Mouse (Mus musculus): ENCODE data around the gene Sec14l4. TPM values are rescaled to one million over a fixed set of nuclear protein-coding genes. Genes with fewer than 3 reads are reported as not detected.
"Not testable (repeated sequence)": the region's sequence is repeated elsewhere in the genome, so short reads cannot be mapped to it uniquely, and the experiment has no call there.

The Sec14l4 gene
- polyA plus RNA-seq, 1 experiment: 0.17 TPM

- no peak overlapping the region for H3K27ac ChIP-seq (ENCODE audit: insufficient read depth, low read length)
- TF ChIP-seq POLR2A (IDR thresholded peaks at IDR 0.05; ENCODE audit: extremely low read depth, insufficient read depth, low read length) (no peak), CTCF (IDR thresholded peaks at IDR 0.05; ENCODE audit: extremely low read depth, insufficient read depth, low read length) (no peak)
- no peak overlapping the region for H3K4me3 ChIP-seq (ENCODE audit: insufficient read depth, low read length)
- no peaks in the 10 kb centered on the region for H3K4me1 ChIP-seq (ENCODE audit: control insufficient read depth, insufficient read depth, low read length)
Measured at GRCm38 (mm10) chr11:3995511-3995910, 35.8 kb upstream of the Sec14l4 start.

GRCm38 (mm10) chr11:3996840-3997239 lies 34.4 kb upstream of the Sec14l4 start:
- no peaks in the 10 kb centered on the region for H3K4me1 ChIP-seq (ENCODE audit: control insufficient read depth, insufficient read depth, low read length)
- no peak overlapping the region for H3K4me3 ChIP-seq (ENCODE audit: insufficient read depth, low read length)
- no peak overlapping the region for H3K27ac ChIP-seq (ENCODE audit: insufficient read depth, low read length)
- TF ChIP-seq CTCF (IDR thresholded peaks at IDR 0.05; ENCODE audit: extremely low read depth, insufficient read depth, low read length): no peak
- no peak for TF ChIP-seq POLR2A (IDR thresholded peaks at IDR 0.05; ENCODE audit: extremely low read depth, insufficient read depth, low read length)

- Histone ChIP-seq H3K4me3 (ENCODE audit: insufficient read depth, low read length) (no peak overlapping the region), H3K4me1 (ENCODE audit: control insufficient read depth, insufficient read depth, low read length) (no peaks in the 10 kb centered on the region), H3K27ac (ENCODE audit: insufficient read depth, low read length) (no peak overlapping the region)
- TF ChIP-seq POLR2A (IDR thresholded peaks at IDR 0.05; ENCODE audit: extremely low read depth, insufficient read depth, low read length): no peak
- no peak for TF ChIP-seq CTCF (IDR thresholded peaks at IDR 0.05; ENCODE audit: extremely low read depth, insufficient read depth, low read length)
Measured at GRCm38 (mm10) chr11:3997978-3998720, 33.1 kb upstream of the Sec14l4 start.

GRCm38 (mm10) chr11:3999547-3999946 lies 31.7 kb upstream of the Sec14l4 start:
- TF ChIP-seq CTCF (IDR thresholded peaks at IDR 0.05; ENCODE audit: extremely low read depth, insufficient read depth, low read length): no peak
- no peak for TF ChIP-seq POLR2A (IDR thresholded peaks at IDR 0.05; ENCODE audit: extremely low read depth, insufficient read depth, low read length)
- Histone ChIP-seq H3K4me3 (ENCODE audit: insufficient read depth, low read length) (no peak overlapping the region), H3K4me1 (ENCODE audit: control insufficient read depth, insufficient read depth, low read length) (no peaks in the 10 kb centered on the region), H3K27ac (ENCODE audit: insufficient read depth, low read length) (no peak overlapping the region)

- TF ChIP-seq CTCF (IDR thresholded peaks at IDR 0.05; ENCODE audit: extremely low read depth, insufficient read depth, low read length) (peak; percentile 83), POLR2A (IDR thresholded peaks at IDR 0.05; ENCODE audit: extremely low read depth, insufficient read depth, low read length) (no peak)
- Histone ChIP-seq H3K4me3 (ENCODE audit: insufficient read depth, low read length) (no peak overlapping the region), H3K27ac (ENCODE audit: insufficient read depth, low read length) (no peak overlapping the region), H3K4me1 (ENCODE audit: control insufficient read depth, insufficient read depth, low read length) (0 out of 2 replicates have a peak, but pooled peaks cover 4% of the 10 kb centered on the region)
Measured at GRCm38 (mm10) chr11:4001603-4002002, 29.7 kb upstream of the Sec14l4 start.

GRCm38 (mm10) chr11:4005220-4005805 lies 25.9 kb upstream of the Sec14l4 start:
- Histone ChIP-seq H3K4me1 (ENCODE audit: control insufficient read depth, insufficient read depth, low read length) (0 out of 2 replicates have a peak, but pooled peaks cover 4% of the 10 kb centered on the region), H3K4me3 (ENCODE audit: insufficient read depth, low read length) (no peak overlapping the region), H3K27ac (ENCODE audit: insufficient read depth, low read length) (no peak overlapping the region)
- no peak for TF ChIP-seq CTCF (IDR thresholded peaks at IDR 0.05; ENCODE audit: extremely low read depth, insufficient read depth, low read length)
- TF ChIP-seq POLR2A (IDR thresholded peaks at IDR 0.05; ENCODE audit: extremely low read depth, insufficient read depth, low read length): no peak

GRCm38 (mm10) chr11:4006462-4006861 lies 24.8 kb upstream of the Sec14l4 start:
- peak; percentile 50 for TF ChIP-seq CTCF (IDR thresholded peaks at IDR 0.05; ENCODE audit: extremely low read depth, insufficient read depth, low read length)
- no peak for TF ChIP-seq POLR2A (IDR thresholded peaks at IDR 0.05; ENCODE audit: extremely low read depth, insufficient read depth, low read length)

GRCm38 (mm10) chr11:4012616-4013015 lies 18.6 kb upstream of the Sec14l4 start:
- H3K4me1 ChIP-seq (ENCODE audit: control insufficient read depth, insufficient read depth, low read length): no peaks in the 10 kb centered on the region
- no peak overlapping the region for H3K27ac ChIP-seq (ENCODE audit: insufficient read depth, low read length)
- TF ChIP-seq CTCF (IDR thresholded peaks at IDR 0.05; ENCODE audit: extremely low read depth, insufficient read depth, low read length) (no peak), POLR2A (IDR thresholded peaks at IDR 0.05; ENCODE audit: extremely low read depth, insufficient read depth, low read length) (no peak)
- no peak overlapping the region for H3K4me3 ChIP-seq (ENCODE audit: insufficient read depth, low read length)

More at GRCm38 (mm10) chr11:4006462-4006861, 24.8 kb upstream of the Sec14l4 start:
- H3K27ac ChIP-seq (ENCODE audit: insufficient read depth, low read length): no peak overlapping the region
- H3K4me1 ChIP-seq (ENCODE audit: control insufficient read depth, insufficient read depth, low read length): 0 out of 2 replicates have a peak, but pooled peaks cover 4% of the 10 kb centered on the region
- H3K4me3 ChIP-seq (ENCODE audit: insufficient read depth, low read length): no peak overlapping the region

GRCm38 (mm10) chr11:4015796-4016195 lies 15.5 kb upstream of the Sec14l4 start:
- not testable (repeated sequence) for H3K27ac ChIP-seq (ENCODE audit: insufficient read depth, low read length); H3K4me3 ChIP-seq (ENCODE audit: insufficient read depth, low read length); H3K4me1 ChIP-seq (ENCODE audit: control insufficient read depth, insufficient read depth, low read length)

GRCm38 (mm10) chr11:4022111-4022510 lies 9.2 kb upstream of the Sec14l4 start:
- not testable (repeated sequence) for H3K27ac ChIP-seq (ENCODE audit: insufficient read depth, low read length); H3K4me1 ChIP-seq (ENCODE audit: control insufficient read depth, insufficient read depth, low read length)

More at GRCm38 (mm10) chr11:4022111-4022510, 9.2 kb upstream of the Sec14l4 start:
- not testable (repeated sequence) for H3K4me3 ChIP-seq (ENCODE audit: insufficient read depth, low read length)

Data from cortical plate, adult 2 months (tissue).